Mouse (Mus musculus) embryonic fibroblast, embryonic 13.5 days (primary cell): Measurements from ENCODE around the gene Gstm7.

Source experiments
- CTCF ChIP-seq: IDR thresholded peaks from 2 replicates; pipeline ENCODE4 v1.5.1; 2011; ENCODE audit warnings: mild to moderate bottlenecking, control low read depth, low read length, moderate library complexity, borderline replicate concordance; ENCODE audit not compliant: insufficient read depth
- POLR2A ChIP-seq: IDR thresholded peaks from 2 replicates; pipeline ENCODE4 v1.6.1; 2011; ENCODE audit warnings: low read depth, mild to moderate bottlenecking, control low read depth, low read length, moderate library complexity

DNA sequence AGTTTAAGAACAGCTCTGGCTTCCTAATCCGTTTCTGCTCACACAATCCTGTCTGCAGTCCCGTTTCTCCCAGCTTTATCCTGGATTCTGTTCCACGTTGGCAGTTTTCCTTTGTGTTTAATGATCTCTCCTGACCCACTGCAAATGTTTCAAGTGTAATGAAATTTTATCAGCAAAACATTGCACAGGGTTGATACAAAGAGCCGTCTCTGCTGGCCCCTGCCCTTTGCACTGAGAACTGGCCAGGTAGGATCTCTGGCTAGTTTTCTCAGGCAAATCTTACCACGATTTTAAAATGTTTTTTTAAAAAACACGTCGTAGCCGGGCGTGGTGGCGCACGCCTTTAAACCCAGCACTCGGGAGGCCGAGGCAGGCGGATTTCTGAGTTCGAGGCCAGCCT is 14.9 kb downstream of the Gstm7 start:
- no peak for TF ChIP-seq CTCF
- no peak for TF ChIP-seq POLR2A
